Mouse (Mus musculus): Measurements from ENCODE around the gene Uqcrh.

Gene Uqcrh

GRCm38 (mm10) chr4:116074861-116075620, at the start of gene Uqcrh, which contains the start of gene Lrrc41:
Uqcrh (minus strand) TSS chr4:116075071.
Lrrc41 (plus strand) TSS chr4:116075269.
- DNase-seq (ENCODE audit: low spot score in 2 of 2), result peak; percentile 97

GRCm38 (mm10) chr4:116123602-116124519, 49.0 kb upstream of the Uqcrh start, which contains the start of the genes Rad54l and Pomgnt1:
Rad54l (minus strand) TSS chr4:116123690.
Pomgnt1 (plus strand) TSS chr4:116123840.
- peak; percentile 91 to 92 for DNase-seq (ENCODE audit: low spot score in 2 of 2)

GRCm38 (mm10) chr4:116122762-116123161, 47.9 kb upstream of the Uqcrh start:
- no peak for DNase-seq (ENCODE audit: low spot score in 2 of 2)

GRCm38 (mm10) chr4:116111486-116111885, 36.6 kb upstream of the Uqcrh start:
- DNase-seq (ENCODE audit: low spot score in 2 of 2), result no peak

GRCm38 (mm10) chr4:116110695-116111094, 35.8 kb upstream of the Uqcrh start:
- DNase-seq (ENCODE audit: low spot score in 2 of 2), result no peak

- no peak for DNase-seq (ENCODE audit: low spot score in 2 of 2)
These were observed 30.4 kb upstream of the Uqcrh start for GRCm38 (mm10) chr4:116105278-116105677.

- DNase-seq (ENCODE audit: low spot score in 2 of 2), result no peak
These were observed 26.1 kb upstream of the Uqcrh start for GRCm38 (mm10) chr4:116100959-116101358.

GRCm38 (mm10) chr4:116097211-116097610, 22.3 kb upstream of the Uqcrh start:
- DNase-seq (ENCODE audit: low spot score in 2 of 2), result no peak

- no peak for DNase-seq (ENCODE audit: low spot score in 2 of 2)
These were observed 21.4 kb upstream of the Uqcrh start for GRCm38 (mm10) chr4:116096291-116096690.

- DNase-seq (ENCODE audit: low spot score in 2 of 2), result no peak
These were observed 13.8 kb upstream of the Uqcrh start for GRCm38 (mm10) chr4:116088510-116089249.

GRCm38 (mm10) chr4:116077240-116078095, 2.6 kb upstream of the Uqcrh start:
- no peak for DNase-seq (ENCODE audit: low spot score in 2 of 2)

GRCm38 (mm10) chr4:116076369-116077231, 1.7 kb upstream of the Uqcrh start:
- peak in 1 of 2 experiments; percentile 46 for DNase-seq (ENCODE audit: low spot score in 2 of 2)

GRCm38 (mm10) chr4:116075631-116076368, 929 bp upstream of the Uqcrh start:
- DNase-seq (ENCODE audit: low spot score in 2 of 2), result peak; percentile 71 to 78

- DNase-seq (ENCODE audit: low spot score in 2 of 2), result no peak
These were observed 661 bp downstream of the Uqcrh start for GRCm38 (mm10) chr4:116074145-116074675.

GRCm38 (mm10) chr4:116073146-116073545, 1.7 kb downstream of the Uqcrh start:
- DNase-seq (ENCODE audit: low spot score in 2 of 2), result no peak

GRCm38 (mm10) chr4:116070116-116070515, 4.8 kb downstream of the Uqcrh start:
- no peak for DNase-seq (ENCODE audit: low spot score in 2 of 2)

GRCm38 (mm10) chr4:116063855-116064254, 11.0 kb downstream of the Uqcrh start:
- DNase-seq (ENCODE audit: low spot score in 2 of 2), result no peak

GRCm38 (mm10) chr4:116059012-116059726, 15.7 kb downstream of the Uqcrh start:
- DNase-seq (ENCODE audit: low spot score in 2 of 2), result no peak
